Mouse (Mus musculus): ENCODE measurements around the gene Sim1. TPM values are rescaled to one million over a fixed set of nuclear protein-coding genes. Genes with fewer than 3 reads are reported as not detected.

Gene Sim1
- polyA plus RNA-seq, 1 experiment, result not detected

GRCm38 (mm10) chr10:50892751-50893320 lies 1.7 kb upstream of the Sim1 start:
- Histone ChIP-seq H3K27me3 (ENCODE audit: control insufficient read depth) (peaks cover 94% of the 10 kb centered on the region), H3K9me3 (ENCODE audit: control insufficient read depth, low read length) (peaks cover 5% of the 10 kb centered on the region; the same call in 1 of the 2 replicates), H3K4me1 (ENCODE audit: control insufficient read depth) (peaks cover 6% of the 10 kb centered on the region), H3K36me3 (ENCODE audit: control insufficient read depth) (no peaks in the 10 kb centered on the region), H3K4me3 (replicated peaks) (no peak overlapping the region)
- TF ChIP-seq TAL1 (IDR thresholded peaks at IDR 0.05; ENCODE audit: low read length), result no peak
- no peak for TF ChIP-seq GATA1 (IDR thresholded peaks at IDR 0.05; ENCODE audit: low read length)

GRCm38 (mm10) chr10:50893546-50893945 lies 1.0 kb upstream of the Sim1 start:
- peaks cover 6% of the 10 kb centered on the region for H3K4me1 ChIP-seq (ENCODE audit: control insufficient read depth)
- no peak overlapping the region for H3K4me3 ChIP-seq (replicated peaks)
- no peak for TF ChIP-seq GATA1 (IDR thresholded peaks at IDR 0.05; ENCODE audit: low read length)
- H3K9me3 ChIP-seq (ENCODE audit: control insufficient read depth, low read length), result peaks cover 5% of the 10 kb centered on the region; the same call in 1 of the 2 replicates
- peaks cover 99% of the 10 kb centered on the region for H3K27me3 ChIP-seq (ENCODE audit: control insufficient read depth)
- no peaks in the 10 kb centered on the region for H3K36me3 ChIP-seq (ENCODE audit: control insufficient read depth)

DNA sequence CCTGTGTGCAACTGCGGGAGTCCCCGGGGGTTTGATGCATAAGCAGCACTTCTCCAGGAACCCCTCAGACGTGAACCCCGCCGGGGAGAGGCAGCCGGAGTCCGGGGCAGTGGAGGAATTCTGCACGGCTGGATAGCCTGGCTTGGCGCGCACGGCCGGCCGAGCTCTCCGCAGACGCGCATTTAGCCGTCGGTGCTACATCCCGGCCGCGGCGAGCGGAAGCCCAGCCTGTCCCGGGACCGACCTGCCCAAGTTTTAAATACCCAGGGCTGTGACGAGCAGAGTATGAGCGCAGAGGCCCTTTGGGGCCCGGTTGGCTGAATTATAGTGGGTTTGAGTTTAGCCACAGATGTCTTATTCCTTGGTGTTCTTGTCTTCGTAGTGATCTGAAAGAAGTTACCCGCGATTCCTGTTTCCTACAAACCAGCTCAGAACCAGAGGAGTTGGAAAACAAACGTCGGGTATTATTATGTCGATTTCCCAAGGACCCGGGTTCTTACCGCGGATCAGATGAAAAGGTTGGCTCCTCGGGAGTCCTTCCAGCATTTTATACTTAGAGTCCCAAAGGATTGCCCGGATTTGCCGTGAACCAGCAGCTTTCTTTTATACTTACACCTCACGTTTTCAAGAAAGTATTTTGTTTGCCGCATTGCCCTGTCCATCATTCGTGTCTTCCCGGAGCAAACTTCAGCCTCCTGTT lies 687 bp downstream of the Sim1 start:
- Histone ChIP-seq H3K4me3 (replicated peaks) (no peak overlapping the region), H3K9me3 (ENCODE audit: control insufficient read depth, low read length) (peaks cover 5% of the 10 kb centered on the region; the same call in 1 of the 2 replicates), H3K36me3 (ENCODE audit: control insufficient read depth) (no peaks in the 10 kb centered on the region), H3K27me3 (ENCODE audit: control insufficient read depth) (peaks cover 100% of the 10 kb centered on the region), H3K4me1 (ENCODE audit: control insufficient read depth) (peaks cover 6% of the 10 kb centered on the region)
- TF ChIP-seq GATA1 (IDR thresholded peaks at IDR 0.05; ENCODE audit: low read length) (no peak), TAL1 (IDR thresholded peaks at IDR 0.05; ENCODE audit: low read length) (no peak)

GRCm38 (mm10) chr10:50895881-50896766 lies 1.6 kb downstream of the Sim1 start:
- Histone ChIP-seq H3K27me3 (ENCODE audit: control insufficient read depth) (peaks cover 100% of the 10 kb centered on the region), H3K36me3 (ENCODE audit: control insufficient read depth) (no peaks in the 10 kb centered on the region), H3K9me3 (ENCODE audit: control insufficient read depth, low read length) (peaks cover 5% of the 10 kb centered on the region; the same call in 1 of the 2 replicates), H3K4me1 (ENCODE audit: control insufficient read depth) (peaks cover 6% of the 10 kb centered on the region), H3K4me3 (replicated peaks) (no peak overlapping the region)
- TF ChIP-seq TAL1 (IDR thresholded peaks at IDR 0.05; ENCODE audit: low read length) (no peak), GATA1 (IDR thresholded peaks at IDR 0.05; ENCODE audit: low read length) (no peak)

GRCm38 (mm10) chr10:50896767-50897390 lies 2.3 kb downstream of the Sim1 start:
- TF ChIP-seq GATA1 (IDR thresholded peaks at IDR 0.05; ENCODE audit: low read length) (no peak), TAL1 (IDR thresholded peaks at IDR 0.05; ENCODE audit: low read length) (no peak)
- Histone ChIP-seq H3K4me1 (ENCODE audit: control insufficient read depth) (peaks cover 6% of the 10 kb centered on the region), H3K27me3 (ENCODE audit: control insufficient read depth) (peaks cover 100% of the 10 kb centered on the region), H3K9me3 (ENCODE audit: control insufficient read depth, low read length) (peaks cover 5% of the 10 kb centered on the region; the same call in 1 of the 2 replicates), H3K36me3 (ENCODE audit: control insufficient read depth) (no peaks in the 10 kb centered on the region), H3K4me3 (replicated peaks) (no peak overlapping the region)

DNA sequence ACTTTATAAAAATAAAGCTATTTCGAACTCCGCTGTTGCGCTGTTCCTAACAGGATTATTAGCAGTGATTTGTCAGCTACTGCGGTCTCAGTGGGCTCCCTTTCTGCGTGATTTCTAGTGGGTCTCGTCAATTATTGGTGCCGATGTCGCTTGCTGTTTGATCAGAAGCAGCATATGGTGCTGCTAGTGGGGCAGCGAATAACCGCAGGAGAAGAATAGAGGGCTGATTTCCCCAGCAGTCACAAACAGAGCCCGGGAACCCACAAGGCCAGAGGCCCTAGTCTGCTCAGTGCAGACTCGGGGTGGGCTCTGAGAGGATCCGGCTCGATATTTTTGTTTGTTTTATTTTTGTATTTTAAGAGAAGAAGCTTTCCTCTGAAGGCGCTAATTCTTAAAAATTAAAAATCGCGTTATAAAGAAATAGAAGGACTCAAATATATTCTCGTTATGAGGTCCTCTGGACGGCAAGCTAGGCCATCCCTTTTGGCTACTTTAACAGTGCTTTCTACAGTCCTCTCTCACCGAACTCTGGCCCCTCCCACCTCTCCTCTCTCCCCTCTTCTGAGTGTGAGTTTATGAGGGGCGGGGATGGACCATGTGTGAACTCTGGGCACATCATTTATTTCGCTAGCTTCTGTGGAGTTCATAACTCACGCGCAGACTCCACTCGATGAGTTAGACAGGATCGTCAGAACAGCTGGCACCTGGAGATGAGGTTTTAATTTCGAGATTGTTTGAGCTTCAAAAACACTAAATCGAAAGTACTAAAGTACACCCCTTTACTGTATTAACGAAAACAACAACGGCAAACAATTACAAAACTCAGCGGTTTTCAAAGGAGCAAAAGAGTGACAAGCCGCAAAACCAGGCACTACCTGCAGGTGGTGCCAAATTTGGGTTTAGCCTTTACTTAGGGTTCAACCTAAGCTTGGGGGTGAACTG lies 3.2 kb downstream of the Sim1 start:
- Histone ChIP-seq H3K9me3 (ENCODE audit: control insufficient read depth, low read length) (peaks cover 5% of the 10 kb centered on the region; the same call in 1 of the 2 replicates), H3K4me1 (ENCODE audit: control insufficient read depth) (peaks cover 6% of the 10 kb centered on the region), H3K27me3 (ENCODE audit: control insufficient read depth) (peaks cover 100% of the 10 kb centered on the region)

GRCm38 (mm10) chr10:50898621-50899020 lies 4.1 kb downstream of the Sim1 start:
- H3K9me3 ChIP-seq (ENCODE audit: control insufficient read depth, low read length), result peaks cover 5% of the 10 kb centered on the region; the same call in 1 of the 2 replicates
- H3K4me3 ChIP-seq (replicated peaks), result no peak overlapping the region
- H3K36me3 ChIP-seq (ENCODE audit: control insufficient read depth), result no peaks in the 10 kb centered on the region
- H3K27me3 ChIP-seq (ENCODE audit: control insufficient read depth), result peaks cover 100% of the 10 kb centered on the region
- TF ChIP-seq GATA1 (IDR thresholded peaks at IDR 0.05; ENCODE audit: low read length) (no peak), TAL1 (IDR thresholded peaks at IDR 0.05; ENCODE audit: low read length) (no peak)
- H3K4me1 ChIP-seq (ENCODE audit: control insufficient read depth), result peaks cover 6% of the 10 kb centered on the region

More for the DNA sequence above, 3.2 kb downstream of the Sim1 start:
- no peak for TF ChIP-seq TAL1 (IDR thresholded peaks at IDR 0.05; ENCODE audit: low read length)
- TF ChIP-seq GATA1 (IDR thresholded peaks at IDR 0.05; ENCODE audit: low read length), result no peak
- no peak overlapping the region for H3K4me3 ChIP-seq (replicated peaks)
- no peaks in the 10 kb centered on the region for H3K36me3 ChIP-seq (ENCODE audit: control insufficient read depth)
